Mouse (Mus musculus): Measurements from ENCODE around the gene Ttc7.

GRCm38 (mm10) chr17:87385835-87386234, 103.1 kb downstream of the Ttc7 start:
- TF ChIP-seq CTCF (IDR thresholded peaks at IDR 0.05; ENCODE audit: insufficient read depth, low read depth, low read length): no peak
- no peak for TF ChIP-seq POLR2A (IDR thresholded peaks at IDR 0.05; ENCODE audit: insufficient read depth, low read depth, low read length)

Measured in olfactory bulb, adult 2 months (tissue).